13 mouse cellular contexts compared by ENCODE assay signal in genomic region chr4:42629419-42629818, GRCm38 (mm10). TPM values are rescaled to one million over a fixed set of nuclear protein-coding genes. Genes with fewer than 3 reads are reported as not detected.
"Had no signal": no experiment of that assay in that cellular context is flagged by ENCODE, and none has a peak within 500 bp of the region (broad histone marks: within the 10 kb centered on the region; RNA-seq: fewer than 3 reads in every experiment).

Gene Gm2564 (plus strand): TSS chr4:42629719.

RNA-seq across cellular contexts. Expression of gene Gm2564, which starts in this region (rescaled TPM):
- total RNA-seq: monocyte, adult 5-6 weeks; neutrophil, adult 5-6 weeks had no signal
- polyA plus RNA-seq: intestine, embryonic 15.5 days; limb, embryonic 10.5 days; limb, embryonic 13.5 days; liver, embryonic 12.5 days; liver, embryonic 15.5 days; lung, embryonic 15.5 days; midbrain, embryonic 10.5 days; midbrain, embryonic 13.5 days; midbrain, embryonic 16.5 days; myocyte; neural tube, embryonic 13.5 days had no signal
